Mouse (Mus musculus) ES-CJ7 (cell line): Measurements from ENCODE around the gene Kif26b.

Experiments used
- DNase-seq: peaks from one replicate; pipeline ENCODE4 v3.0.0; 2011; ENCODE audit warnings: low read depth, low spot score

Kif26b gene

DNA sequence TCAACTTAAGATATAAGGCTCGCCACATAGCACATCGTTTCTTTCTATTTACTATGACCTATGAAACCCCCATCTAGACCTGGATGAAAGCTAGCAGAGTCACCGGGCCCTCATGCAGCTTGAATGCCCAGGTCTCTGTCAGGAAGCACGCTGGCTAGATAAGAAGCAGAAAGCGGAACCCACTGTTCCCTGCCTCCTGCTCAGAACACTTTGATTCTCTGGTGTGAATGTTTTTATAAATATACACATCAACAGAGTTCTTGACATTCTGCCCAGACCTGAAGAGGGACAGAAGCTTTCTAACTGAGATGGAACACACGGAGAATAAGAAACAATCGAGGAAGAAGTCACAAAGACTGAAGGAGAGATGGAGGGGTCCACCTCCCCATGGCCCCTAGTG is 311.4 kb downstream of the Kif26b start:
- DNase-seq = no peak

DNA sequence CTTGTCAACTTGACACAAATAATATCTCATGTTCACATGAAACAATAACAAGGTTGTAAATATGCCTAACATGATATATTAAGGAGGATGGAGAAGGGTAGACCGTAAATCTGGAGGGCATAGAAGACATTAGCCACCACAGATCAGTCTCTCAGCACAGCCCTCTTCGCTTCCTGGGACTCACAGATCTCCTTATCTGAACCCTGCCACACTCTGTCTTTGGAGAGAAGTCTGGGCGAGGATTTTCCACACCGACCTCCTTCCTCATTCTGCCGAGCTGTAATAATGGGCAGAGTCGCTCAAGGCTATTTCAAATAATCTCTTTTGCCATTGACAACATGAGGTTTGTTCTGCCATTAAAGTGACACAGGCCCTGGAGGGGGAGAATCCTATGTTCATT is 315.9 kb downstream of the Kif26b start:
- no peak for DNase-seq

DNA sequence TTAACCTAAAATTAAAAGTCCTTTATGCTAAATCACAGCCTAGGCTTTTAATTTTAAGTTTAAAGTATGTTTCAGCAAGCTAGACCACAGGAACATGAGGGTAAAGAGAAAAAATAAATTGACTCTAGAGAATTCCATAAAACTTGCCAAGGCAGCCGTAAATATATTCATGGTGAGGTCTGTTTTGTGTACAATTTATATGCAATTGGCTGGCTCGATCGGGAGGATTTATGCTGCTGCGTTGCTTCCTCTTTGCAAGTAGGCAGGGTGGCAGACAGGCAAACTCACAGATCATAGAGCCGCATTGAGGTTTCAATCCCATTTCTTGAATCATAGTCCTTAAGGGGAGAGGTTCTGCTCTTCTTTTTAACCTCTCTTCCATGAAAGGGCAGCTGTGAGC is 318.6 kb downstream of the Kif26b start:
- DNase-seq = no peak

DNA sequence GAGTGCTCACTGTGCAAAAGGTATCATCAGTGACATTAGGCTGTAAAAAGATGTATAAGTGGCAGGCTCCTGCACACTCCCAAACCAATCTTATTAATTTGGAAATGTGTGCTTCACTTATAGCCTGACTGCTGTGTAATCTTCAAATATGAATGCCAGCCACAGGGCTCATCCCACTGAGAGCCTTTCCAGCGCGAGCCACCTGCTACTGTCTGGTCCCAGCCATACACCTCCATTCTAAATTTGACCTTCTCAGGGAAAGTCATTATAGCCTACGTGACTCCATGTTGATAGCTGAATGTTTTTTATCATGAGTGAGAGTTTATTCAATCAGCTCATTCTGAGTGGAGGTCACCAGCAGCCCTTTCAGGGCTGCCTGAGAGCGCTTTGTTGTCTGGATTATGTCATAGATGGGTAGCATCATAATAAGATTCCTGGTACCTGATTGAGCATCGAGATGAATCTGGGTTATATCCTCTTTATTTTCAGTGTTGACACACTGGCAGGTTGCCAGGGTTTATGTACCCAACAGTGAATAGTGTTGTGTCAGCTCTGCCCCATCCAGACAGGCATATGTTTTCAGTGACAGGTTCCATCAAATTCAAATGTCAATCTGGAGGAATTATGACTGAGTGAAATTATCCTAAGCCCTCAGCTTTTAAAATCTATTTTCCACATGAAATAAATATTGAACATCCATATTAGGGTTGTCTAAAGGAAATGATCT is 319.6 kb downstream of the Kif26b start:
- DNase-seq = no peak

DNA sequence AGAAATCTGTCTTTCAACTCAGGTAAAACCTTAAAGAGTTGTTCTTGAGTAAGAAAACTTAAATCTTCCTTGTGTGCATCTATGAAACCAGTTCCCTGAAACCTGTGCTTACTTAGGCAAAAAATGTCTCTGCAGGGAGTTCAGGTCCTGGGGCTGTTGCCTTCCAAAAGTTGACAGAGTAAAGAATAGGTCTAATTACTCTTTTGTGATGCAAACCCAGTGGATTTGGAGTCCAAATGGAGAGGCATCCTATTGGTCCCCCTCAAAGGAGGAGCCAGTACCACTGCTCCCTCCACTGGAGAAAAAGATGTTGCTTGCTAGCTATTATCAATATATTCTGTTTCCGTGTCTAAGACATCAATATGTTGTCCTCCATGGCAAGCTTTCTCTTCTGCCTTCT is 321.6 kb downstream of the Kif26b start:
- DNase-seq = peak; percentile 85

DNA sequence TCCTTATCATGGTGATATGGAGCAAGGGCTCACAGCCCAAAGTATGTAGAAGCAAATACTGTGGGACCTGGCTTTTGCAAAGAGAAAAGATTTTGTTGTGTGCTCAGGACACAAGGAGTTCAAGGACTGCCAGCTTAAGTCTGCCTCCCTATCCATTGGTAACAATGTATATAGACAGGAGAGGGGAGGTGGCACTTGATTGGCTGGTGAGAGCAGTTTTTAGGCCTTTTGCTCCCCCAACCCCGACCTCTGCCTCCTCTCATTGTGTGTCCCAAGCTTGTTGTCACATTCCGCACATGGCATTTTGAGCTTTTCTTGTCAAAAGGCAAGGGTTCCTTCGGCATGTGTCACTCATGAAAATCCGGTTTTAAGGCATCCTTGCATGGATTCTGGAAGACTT is 326.0 kb downstream of the Kif26b start:
- DNase-seq = no peak

DNA sequence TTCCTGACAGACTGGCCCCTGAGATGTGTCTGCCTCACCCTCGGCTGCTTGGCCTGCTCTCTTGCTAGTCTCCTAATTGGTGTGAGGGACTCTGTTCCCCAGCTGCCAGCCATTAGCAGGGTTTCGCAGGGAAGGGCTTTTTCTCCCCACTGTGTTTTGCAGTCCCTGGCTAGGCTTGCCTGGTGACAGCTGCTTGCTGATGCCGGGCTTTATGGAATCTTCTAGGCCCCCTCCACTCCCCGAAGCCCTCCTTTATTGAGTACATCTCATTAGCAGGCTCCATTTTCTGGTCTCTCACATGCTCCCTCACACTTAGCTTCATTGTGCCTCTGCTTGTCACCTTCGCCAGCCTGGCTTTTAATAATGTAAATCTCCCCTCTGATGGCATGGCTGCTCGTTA is 327.0 kb downstream of the Kif26b start:
- DNase-seq = no peak

DNA sequence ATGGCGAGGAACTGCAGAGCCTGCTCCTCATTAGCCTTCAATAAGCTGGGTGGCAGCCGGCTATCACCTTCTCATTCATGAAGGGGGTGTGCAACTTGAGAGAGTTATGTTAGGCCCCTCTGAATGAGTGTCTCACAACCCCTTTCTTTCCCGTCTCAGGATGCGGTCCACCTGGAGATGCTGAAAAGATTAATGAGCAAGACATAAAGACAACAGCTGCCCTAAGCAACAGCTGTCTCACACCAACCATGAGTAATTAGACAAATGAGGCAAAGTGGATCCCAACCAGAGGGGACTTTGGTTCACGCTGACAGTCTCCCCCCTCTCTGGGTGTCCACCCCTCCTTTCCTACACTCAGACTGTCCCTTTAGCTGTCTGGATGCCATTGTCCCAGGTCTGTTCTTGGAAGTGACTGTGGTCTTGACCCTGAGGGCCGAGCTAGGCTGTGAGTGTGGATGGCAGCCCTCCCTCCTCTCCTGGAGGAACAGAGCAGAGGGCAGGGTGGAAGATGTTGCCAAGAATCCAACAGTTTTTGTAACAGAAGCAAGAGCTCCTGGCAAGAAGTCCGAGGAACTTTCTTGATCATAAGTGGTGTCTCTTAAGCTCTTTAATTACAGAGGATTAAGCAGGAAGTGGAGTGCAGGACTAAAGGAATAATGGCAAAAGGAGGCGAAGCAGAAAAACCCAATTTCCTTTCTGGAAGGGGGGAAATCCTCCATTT is 331.9 kb downstream of the Kif26b start:
- DNase-seq = no peak

DNA sequence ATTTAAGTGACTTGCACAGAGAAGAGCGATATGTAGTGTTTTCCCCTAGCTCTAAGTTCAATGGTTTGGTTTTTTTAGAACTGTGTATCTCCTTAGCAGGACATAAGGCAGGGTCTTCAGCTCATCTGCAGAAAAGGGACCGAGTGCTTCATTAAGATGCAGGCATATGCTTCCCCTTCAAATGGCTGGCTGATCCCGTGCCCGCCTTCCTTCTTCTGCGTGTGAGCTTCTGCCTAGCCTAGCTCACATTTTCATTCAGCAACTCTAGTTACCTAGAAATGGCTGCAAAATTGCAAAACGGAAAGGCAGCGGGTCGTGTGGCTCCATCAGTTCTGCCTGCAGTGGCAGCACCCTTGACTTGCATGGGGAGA is 332.5 kb downstream of the Kif26b start:
- no peak for DNase-seq

DNA sequence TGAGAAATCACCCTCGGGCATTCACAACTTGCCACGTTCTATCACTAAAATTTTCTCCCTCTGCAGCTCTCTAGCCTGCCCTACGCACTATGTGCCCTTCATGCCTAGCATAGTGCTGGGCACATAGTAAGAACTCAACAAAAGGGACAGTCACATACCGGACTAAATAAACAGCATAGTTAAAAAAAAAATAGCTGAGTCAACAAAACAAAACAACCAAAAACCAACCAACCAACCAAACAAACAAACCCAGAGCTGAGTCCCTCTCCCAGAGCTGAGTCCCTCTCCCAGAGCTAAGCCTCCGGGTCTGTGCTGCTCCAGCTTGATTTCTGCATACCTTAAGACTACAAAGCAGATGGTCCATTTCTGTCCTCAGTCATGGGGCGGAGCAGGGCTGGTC is 334.8 kb downstream of the Kif26b start:
- DNase-seq = no peak

DNA sequence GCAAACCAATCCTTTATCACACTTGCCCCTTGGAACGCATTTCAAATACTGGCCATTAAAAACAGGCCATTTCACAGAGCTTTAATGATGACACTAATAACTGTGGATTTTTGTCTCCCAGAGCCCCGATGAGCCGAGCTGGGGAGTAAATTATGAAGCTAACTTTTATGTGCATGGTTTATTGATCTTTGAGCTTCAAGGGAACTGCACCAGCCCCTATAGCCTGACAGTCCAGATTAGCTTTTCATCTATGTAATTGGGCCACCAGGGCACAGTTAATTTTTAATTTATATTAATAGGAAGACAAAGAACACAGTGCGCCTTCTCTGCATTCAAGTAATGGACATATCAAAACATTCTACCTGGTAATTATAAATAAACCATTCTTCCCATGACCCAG is 335.4 kb downstream of the Kif26b start:
- DNase-seq = no peak

DNA sequence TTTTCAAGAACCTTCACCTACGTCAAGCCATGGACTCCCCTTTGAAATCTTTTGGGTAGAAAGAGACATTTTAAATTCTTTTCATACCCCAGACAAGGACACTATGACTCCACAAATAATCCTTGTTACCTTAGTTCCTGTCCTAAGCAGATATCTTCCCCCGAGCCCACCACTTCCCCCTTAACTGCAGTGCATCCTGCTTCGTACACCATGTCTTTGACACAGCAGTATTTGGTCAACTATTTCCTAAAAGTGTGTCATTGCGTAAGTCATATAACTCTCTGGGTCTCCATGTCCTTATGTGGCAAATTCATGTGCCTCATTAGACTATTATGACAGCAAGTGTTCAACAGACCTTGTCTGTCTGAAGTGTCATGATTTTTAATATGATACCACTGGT is 337.8 kb downstream of the Kif26b start:
- no peak for DNase-seq

DNA sequence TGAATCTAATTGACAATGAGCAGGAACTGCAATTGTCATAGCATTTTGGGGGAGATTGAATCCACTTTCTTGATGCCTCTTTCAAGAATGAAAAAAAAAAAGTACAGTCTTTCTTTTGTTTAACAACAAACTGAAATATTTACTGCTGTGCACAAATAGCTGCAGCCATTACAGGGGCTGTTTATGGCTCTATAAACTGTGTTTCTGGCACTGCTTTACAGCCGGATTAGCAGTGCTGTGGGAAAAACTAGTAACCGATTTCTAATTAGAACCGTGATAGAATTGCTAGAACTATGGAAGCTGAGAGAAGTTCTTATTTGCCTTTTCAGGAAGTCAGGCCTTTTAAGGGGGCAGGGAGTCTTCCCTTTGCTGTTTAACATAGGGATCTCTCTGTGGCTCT is 342.1 kb downstream of the Kif26b start:
- no peak for DNase-seq

DNA sequence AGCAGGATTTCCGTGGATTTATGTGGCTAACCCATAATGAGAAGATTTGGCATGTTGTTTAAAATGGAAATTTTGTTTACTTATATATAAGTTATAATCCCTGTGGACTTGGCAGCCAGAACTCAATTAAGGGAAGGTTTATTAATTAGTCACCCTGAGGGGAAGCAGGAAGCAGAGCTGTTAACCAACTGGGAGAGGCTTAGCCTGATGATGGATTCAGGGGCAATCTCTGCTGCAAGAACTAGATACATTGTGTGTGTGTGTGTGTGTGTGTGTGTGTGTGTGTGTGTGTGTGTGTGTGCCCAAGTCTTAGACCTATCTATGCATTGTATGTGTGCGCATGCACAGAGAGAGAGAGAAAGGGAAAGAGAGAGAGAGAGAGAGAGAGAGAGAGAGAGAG is 348.0 kb downstream of the Kif26b start:
- no peak for DNase-seq

DNA sequence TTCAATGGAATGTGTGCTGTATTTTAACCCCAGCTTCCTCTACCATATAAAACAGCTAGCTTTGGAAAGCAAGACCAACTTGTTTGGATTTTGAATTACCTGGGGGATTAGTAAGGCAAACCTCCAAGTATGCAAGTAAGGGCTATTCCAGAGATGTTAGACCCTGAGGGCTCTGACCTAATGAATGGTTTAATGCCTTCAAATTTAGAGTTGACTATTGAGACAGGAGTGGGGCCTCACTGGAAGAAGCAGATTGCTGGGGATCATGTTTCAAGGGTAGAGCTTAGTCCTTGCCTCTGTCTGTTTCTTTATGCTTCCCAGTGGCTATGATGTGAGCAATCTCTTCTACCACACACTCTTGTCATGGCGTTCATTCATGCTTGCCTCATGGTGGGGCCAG is 349.8 kb downstream of the Kif26b start:
- DNase-seq = no peak

DNA sequence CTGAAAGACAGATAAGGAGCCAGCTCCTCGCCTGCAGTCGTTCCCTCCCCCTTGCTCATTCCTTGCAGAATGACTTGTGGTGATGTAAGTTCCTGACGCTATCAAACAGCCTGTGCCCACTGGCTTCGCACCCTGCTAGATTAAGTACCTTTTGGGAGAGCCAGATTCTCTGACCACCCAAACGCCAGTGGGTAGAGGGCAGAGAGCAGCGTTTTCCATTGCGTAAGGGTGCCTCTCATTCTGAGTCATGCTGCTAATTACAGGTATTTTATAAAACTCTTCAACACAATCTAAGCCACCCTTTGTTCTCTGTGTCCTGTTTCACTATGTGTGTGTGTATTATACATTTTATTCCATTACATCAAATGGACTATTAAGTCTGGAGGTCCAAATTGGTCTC is 352.0 kb downstream of the Kif26b start:
- DNase-seq = no peak

DNA sequence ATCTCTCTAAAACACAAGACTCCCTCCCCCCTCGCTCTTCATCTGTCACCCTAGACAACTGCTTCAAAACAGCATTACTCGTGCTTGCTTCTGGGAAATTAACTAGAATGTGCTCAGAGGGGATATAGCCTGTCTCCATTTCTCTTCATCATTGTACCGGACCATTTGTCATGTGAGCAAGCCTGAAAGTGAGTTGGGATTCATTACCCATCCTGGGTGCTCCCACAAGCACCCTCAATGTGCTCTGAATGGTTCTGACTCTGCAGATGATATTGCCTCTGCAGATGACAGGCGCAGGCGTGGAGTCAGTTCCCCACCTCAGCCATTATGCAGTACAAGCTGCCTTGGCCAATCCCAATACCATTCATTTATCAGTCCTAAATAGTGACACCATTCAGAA is 357.7 kb downstream of the Kif26b start:
- no peak for DNase-seq

DNA sequence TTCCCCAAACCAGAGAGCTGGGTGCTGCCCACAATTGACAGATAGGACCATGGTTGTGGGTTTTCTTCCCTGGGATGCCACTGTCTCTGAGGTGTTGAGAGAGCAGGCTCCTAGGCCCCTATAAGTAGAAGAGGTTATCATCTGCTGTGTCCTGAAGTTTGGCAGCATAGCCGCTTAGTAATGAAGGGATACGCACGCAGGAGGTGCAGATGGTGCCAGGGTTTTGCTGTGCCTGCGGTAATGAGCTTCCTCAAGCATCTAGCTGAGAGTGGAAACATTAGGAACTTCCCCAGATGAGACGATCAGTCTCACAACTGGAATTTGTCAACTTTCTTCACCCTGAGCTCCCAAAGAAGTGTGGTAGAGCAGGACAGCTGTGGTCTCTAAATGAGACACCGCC is 363.5 kb downstream of the Kif26b start:
- DNase-seq = no peak

DNA sequence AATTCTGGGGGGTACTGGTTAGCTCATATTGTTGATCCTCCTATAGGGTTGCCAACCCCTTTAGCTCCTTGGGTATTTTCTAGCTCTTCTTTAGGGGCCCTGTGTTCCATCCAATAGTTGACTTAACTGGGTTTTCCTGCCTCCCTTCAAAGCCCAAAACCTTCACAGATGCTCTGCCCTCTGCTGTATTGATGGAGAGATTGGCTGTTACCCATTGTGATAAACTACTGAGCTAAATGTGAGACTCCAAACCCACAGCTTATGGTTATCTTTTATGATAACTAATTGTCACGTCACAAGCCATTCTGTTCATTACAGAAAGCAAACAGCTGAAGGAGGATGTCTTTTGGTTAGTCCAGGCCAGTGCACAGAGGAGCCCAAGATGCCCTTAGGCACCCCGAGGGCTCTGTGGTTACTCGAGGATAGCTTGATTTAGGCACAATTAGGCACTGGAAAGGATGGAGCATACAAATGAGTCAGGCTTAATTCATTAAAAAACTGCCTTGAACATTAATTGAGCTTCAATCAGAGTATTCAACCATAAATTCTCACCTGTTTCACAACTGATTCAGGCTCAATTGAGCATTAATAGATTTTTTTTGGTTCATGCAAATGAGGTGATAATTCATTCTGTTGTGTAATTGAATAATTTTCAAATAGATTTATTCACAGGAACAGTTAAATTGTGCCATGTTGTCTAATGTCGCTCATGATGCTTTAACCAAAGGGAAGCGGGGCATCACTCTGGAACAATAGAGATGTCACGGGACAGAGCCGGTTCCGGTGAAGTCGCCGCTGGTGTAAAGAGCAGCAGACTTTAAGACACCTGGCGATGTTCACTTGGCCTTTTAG is 364.5 kb downstream of the Kif26b start:
- no peak for DNase-seq

DNA sequence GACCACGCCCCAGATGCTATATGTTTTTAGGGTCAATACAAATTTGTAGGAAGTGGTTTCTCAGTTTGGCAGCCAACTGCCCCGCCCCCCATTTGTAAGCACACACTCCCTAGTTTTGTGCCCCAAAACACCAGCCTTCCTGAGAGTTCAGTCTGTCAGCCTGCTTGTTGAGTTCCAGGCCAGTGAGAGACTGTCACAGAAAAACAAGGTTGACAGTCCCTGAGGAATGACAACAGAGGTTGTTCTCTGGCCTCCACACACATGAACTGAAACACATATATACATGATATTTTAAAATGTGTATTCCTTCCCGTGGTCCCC is 365.1 kb downstream of the Kif26b start:
- DNase-seq = no peak

DNA sequence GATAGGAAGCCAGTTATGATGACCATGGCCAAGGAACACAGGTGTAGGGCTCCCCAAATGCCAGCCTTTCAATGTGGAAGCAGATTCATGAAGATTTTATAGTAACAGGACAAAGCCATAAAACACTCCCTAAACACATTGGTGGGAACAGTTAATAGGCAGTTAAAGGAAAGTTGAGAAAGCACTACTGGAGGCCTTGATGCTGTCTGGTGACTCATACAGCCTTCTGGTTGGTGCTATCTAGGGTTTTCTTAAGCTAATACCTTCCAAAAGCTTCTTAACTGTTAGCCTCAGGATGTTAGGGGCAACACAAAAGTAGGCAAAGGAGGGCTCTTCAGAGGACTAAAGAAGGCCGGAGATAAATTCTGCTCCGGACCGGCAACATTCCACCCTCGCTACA is 366.7 kb downstream of the Kif26b start:
- DNase-seq = no peak

DNA sequence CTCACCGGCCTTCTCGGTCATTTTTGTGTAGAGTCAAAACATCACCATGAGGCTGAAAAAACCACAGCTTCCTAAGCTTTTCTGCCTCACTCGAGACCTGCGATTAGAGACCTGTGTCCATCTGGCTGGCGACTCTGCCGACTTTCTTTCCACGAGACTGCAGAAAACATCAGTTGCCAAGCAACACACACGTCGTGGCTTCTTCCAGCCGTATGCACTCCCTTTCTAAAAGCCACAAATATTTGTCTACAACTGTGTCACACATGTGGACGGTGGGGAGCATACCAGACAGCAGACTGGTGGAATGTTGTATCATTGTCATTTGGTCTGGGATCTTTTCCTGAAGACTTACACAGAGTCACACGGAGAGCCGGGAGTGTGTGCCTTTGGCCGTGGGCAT is 382.0 kb downstream of the Kif26b start:
- DNase-seq = no peak
